Mouse (Mus musculus) kidney, postnatal 10 days (tissue): ENCODE measurements around the gene Kmt2c.

Source experiments
- DNase-seq: peaks from one replicate; pipeline ENCODE4 v3.0.0; 2021; ENCODE audit warnings: mixed read lengths

Gene Kmt2c

GRCm38 (mm10) chr5:25498346-25498820 is at the start of gene Kmt2c:
Gene Kmt2c (minus strand): TSS chr5:25498783.
- no peak for DNase-seq

- no peak for DNase-seq
Observed at GRCm38 (mm10) chr5:25546912-25547311, 48.3 kb upstream of the Kmt2c start.

- no peak for DNase-seq
Observed at GRCm38 (mm10) chr5:25544566-25544965, 46.0 kb upstream of the Kmt2c start.

GRCm38 (mm10) chr5:25544061-25544460 is 45.5 kb upstream of the Kmt2c start:
- DNase-seq, result no peak

GRCm38 (mm10) chr5:25541661-25542060 is 43.1 kb upstream of the Kmt2c start:
- no peak for DNase-seq

- no peak for DNase-seq
Observed at GRCm38 (mm10) chr5:25540921-25541320, 42.3 kb upstream of the Kmt2c start.

- no peak for DNase-seq
Observed at GRCm38 (mm10) chr5:25540412-25540811, 41.8 kb upstream of the Kmt2c start.

- no peak for DNase-seq
Observed at GRCm38 (mm10) chr5:25536921-25537409, 38.4 kb upstream of the Kmt2c start.

GRCm38 (mm10) chr5:25536451-25536850 is 37.9 kb upstream of the Kmt2c start:
- DNase-seq, result no peak

- DNase-seq, result no peak
Observed at GRCm38 (mm10) chr5:25535566-25535965, 37.0 kb upstream of the Kmt2c start.

- DNase-seq, result no peak
Observed at GRCm38 (mm10) chr5:25533298-25533697, 34.7 kb upstream of the Kmt2c start.

GRCm38 (mm10) chr5:25532256-25533147 is 33.9 kb upstream of the Kmt2c start:
- DNase-seq, result no peak

- DNase-seq, result no peak
Observed at GRCm38 (mm10) chr5:25530629-25531028, 32.0 kb upstream of the Kmt2c start.

- peak; percentile 100 for DNase-seq
Observed at GRCm38 (mm10) chr5:25529529-25530421, 31.2 kb upstream of the Kmt2c start.

- peak; percentile 18 for DNase-seq
Observed at GRCm38 (mm10) chr5:25528851-25529528, 30.4 kb upstream of the Kmt2c start.

GRCm38 (mm10) chr5:25527971-25528370 is 29.4 kb upstream of the Kmt2c start:
- DNase-seq, result no peak

- DNase-seq, result peak; percentile 24
Observed at GRCm38 (mm10) chr5:25526926-25527325, 28.3 kb upstream of the Kmt2c start.

GRCm38 (mm10) chr5:25526116-25526515 is 27.5 kb upstream of the Kmt2c start:
- DNase-seq, result peak; percentile 10

GRCm38 (mm10) chr5:25521461-25521860 is 22.9 kb upstream of the Kmt2c start:
- no peak for DNase-seq

GRCm38 (mm10) chr5:25519820-25520219 is 21.2 kb upstream of the Kmt2c start:
- DNase-seq, result no peak

GRCm38 (mm10) chr5:25517550-25517949 is 19.0 kb upstream of the Kmt2c start:
- no peak for DNase-seq

GRCm38 (mm10) chr5:25516301-25516895 is 17.8 kb upstream of the Kmt2c start:
- no peak for DNase-seq
